Mouse (Mus musculus): ENCODE results near the gene Rbm15.

Rbm15 gene

DNA sequence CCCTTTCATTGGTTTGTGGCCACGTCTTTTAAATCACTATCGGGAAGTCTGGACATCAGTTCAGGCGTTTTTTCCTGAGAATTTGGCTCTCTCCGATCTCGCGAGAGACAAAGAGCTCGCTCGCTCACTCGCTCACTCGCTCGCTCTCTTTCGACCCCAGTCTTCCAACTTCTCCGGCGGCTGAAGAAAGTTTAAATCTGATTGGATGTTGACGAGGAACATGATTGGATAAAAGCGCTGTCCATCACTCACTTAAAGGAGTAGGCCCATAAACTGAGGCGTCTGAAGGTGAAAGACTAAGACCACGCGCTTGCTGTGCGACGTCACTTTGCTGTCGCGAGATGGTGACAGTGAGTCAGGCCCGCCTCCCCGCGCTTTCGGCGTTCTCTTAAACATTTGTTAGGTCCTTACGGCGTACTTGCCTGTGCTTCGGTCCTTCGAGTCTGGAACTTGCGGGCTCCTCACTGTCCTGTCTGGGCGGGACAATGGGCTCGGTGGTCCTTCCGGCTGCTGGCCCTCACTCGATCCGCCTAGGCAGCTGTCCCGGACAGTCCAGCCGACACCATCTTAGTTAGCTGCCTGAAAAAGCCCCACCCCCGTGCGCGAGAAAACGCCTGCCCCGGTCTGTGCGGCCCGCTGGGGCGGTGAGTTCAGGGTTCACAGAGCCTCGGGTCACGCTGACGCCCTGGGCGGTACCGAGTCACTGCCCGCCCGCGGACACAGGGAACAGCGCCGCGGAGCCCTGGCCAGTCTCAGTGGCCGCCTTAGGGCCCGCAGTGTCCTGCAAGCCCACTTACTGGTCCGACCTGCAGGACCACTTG lies at the start of gene Rbm15:
Gene Rbm15, minus strand, starts transcription at position 293 of the 821 bp plus-strand sequence.
- peak; percentile 96 to 97 for DNase-seq

DNA sequence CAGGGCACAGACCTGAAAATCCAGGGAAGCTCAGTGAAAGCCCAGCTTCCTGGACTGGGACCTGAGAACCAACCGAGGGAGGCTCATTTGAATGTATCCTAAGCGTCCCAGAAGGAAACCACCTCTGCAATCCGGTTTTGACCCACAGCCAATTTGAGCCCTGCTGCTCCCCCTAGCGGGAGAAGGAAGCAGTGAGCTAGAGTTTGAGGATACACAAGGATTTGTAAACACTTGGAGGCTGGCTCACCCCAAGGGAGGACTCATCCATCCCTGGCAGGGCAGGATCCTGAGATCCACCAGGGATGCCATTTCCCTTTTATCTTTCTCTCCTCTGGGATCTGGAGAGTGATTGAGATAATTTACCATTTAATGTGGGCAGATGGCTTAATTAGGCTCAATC lies 45.9 kb upstream of the Rbm15 start:
- DNase-seq, result peak; percentile 53 to 78

DNA sequence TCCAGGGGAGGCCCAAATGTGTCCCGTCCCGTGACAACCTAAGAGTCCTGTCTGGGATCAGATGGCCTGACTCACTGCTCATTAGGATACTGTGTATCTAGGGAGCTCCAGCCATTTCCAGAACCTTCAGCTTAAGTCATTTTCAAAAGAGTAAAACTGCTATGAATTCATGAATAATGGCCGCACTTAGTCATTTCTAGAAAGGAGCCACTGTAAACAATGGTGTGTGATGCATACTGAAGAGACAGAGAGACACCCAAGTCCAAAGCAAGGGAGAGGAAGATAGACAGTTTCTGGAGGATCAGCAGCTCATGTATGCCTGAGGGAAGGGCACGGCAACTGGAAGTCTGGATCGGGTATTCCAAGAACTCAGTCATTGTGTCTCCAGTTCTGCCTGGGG lies 45.2 kb upstream of the Rbm15 start:
- no peak for DNase-seq

- no peak for DNase-seq
Observed at GRCm38 (mm10) chr3:107374948-107375664, 41.6 kb upstream of the Rbm15 start.

- no peak for DNase-seq
Observed at GRCm38 (mm10) chr3:107369156-107369555, 35.7 kb upstream of the Rbm15 start.

GRCm38 (mm10) chr3:107367938-107368599 lies 34.6 kb upstream of the Rbm15 start:
- DNase-seq, result no peak

GRCm38 (mm10) chr3:107365341-107365740 lies 31.9 kb upstream of the Rbm15 start:
- no peak for DNase-seq

DNA sequence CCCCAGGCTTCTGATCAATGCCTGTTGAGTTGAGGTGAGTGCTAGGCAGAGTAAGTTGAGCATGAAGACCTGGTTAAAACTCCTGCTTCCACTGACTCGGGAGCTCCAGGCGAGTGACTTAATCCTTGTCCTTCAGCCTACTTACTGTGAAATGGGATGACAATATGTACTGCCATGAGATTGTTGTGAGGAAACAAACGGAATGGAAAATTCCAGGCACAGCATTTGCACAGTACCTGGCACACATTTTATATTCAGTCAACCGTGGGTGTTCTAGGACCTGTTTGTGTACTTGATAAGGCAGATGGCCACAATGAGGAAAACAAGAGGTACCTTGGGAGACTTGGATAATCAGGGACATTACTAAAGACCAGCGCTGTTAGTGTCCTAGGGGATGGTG lies 29.9 kb upstream of the Rbm15 start:
- no peak for DNase-seq

DNA sequence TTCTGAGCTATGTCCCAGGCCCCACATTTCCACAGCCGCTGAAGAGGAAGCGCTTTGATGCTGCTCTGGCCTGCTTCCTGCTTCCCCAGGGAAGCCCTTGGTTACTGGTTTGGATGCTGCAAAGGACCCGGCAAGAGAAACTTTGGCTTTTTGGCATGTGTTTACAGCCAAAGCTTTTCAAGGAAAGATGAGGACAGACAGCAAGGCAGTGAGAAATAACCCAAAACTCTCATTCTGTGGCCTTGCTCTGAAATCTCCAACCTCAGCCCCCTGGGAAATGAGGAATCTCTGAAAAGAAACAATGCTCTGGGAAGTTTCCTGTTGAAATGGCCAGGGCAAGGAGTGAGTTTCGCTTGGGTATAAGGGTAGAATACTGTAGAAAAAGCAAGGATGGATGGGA lies 26.9 kb upstream of the Rbm15 start:
- no peak for DNase-seq

GRCm38 (mm10) chr3:107357700-107358234 lies 24.3 kb upstream of the Rbm15 start:
- no peak for DNase-seq

GRCm38 (mm10) chr3:107356964-107357441 lies 23.5 kb upstream of the Rbm15 start:
- peak; percentile 82 to 84 for DNase-seq

DNA sequence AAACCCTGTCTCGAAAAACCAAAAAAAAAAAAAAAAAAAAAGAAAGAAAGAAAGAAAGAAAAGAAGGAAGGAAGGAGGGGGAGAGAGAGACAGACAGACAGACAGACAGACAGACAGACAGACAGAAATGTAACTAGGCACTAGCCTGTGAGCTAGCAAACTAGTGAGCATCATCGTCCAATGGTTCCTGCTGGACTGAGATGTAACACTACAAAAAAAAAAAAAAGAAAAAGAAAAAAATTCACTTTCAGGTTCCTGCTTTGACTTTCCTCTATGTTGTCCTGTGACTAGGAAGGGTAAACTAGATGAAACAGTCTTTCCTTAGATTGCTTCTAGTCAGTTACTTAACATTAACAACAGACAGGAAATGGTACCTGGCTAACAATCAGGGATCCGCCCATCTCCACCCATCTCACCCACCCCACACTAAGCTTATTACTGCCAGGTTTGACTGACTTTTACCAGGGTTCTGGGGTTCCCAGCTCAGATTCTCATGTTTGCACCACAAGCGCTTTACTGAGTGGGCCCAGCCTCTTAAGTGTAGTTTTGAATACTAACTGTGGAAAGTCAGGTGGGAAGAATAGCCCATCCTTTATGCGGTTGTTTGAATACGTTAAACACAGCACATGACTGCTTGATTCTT lies 22.3 kb upstream of the Rbm15 start:
- DNase-seq, result no peak

GRCm38 (mm10) chr3:107351706-107352105 lies 18.2 kb upstream of the Rbm15 start:
- DNase-seq, result no peak

DNA sequence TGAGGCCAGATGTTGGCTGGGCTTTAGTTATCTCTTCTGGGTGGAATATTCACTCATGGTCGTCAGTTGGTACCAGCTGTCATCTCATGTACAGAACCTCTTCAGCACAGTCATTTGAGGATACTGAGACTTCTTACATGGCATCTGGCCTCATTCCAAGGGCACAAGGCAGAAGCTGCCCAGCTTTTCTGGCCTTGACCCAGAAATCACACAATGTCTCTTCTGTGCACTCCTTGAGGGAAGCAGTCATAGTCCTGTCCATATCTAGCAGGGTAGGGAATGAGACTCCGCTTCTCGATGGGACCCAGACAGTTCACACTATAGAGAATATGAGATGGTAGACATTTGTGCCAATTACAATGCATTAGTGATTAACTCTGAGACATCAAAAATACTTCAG lies 15.5 kb upstream of the Rbm15 start:
- DNase-seq, result no peak

DNA sequence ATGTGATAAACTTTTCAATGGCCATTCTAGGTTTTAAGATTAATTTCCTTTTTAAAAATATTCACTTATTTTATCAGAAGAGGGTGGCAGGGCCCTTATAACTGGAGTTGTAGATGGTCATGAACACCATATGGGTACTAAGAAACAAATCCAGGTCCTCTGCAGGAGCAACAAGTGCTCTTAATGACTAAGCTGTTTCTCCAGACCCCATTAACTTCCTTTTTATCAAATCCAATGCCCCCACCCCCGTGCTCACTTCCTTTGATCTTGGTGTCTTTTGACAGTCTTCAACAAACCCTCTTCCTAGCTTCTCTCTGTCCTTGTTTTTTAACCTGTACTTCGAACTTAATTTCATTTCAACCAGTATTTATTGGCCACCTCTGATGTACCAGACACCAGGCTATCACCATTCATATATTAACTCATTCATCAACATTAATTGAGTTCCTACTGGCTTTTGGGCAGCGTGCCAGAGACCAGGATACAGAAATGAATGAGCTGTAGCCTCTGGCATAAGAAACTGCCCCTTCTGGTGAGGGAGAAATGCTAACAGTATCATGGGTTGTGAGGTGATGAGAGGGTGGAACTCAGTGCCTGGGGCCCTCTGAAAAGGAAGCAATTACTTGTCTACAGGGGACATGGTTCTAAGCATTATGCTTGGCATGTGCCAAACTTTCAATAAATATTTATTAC lies 11.7 kb upstream of the Rbm15 start:
- DNase-seq, result no peak

GRCm38 (mm10) chr3:107343971-107344370 lies 10.5 kb upstream of the Rbm15 start:
- DNase-seq, result no peak

DNA sequence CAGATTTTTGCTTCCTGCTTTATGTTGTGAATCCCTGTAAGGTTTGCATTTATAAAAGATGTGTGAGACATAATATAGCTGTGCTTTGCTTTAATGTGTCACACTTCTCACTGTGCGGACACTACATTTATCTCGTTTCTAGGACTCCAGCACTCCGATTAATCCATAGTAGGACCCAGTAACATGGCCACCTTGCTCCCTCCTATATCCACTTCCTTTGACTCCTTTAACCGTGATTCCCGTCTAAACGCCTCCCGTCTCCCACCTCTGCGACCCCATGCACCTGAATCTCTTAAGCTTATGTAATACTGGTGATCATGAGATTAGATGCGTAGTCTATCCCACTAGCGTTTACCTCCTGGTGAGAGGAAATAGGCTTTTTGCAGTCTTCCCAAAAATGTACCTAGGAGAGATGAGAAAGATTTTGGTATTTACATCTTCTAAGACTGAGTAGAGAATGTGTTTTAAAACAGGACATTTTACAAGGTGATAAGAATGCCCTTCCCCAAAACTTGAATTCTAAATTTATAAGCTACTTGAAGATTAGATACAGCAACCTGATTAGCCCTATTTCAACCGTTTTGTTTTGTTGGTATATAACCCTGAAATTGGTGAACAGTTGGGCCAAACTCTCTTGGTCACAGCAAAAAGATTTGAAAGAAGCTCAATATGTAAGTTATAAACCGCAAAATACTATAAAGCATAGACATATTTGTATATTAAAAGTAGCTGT lies 895 bp upstream of the Rbm15 start:
- no peak for DNase-seq

- peak; percentile 95 to 99 for DNase-seq
Observed at GRCm38 (mm10) chr3:107332960-107333380, 503 bp downstream of the Rbm15 start.

GRCm38 (mm10) chr3:107332127-107332959 lies 1.1 kb downstream of the Rbm15 start:
- DNase-seq, result peak in 1 of 2 experiments; percentile 68

DNA sequence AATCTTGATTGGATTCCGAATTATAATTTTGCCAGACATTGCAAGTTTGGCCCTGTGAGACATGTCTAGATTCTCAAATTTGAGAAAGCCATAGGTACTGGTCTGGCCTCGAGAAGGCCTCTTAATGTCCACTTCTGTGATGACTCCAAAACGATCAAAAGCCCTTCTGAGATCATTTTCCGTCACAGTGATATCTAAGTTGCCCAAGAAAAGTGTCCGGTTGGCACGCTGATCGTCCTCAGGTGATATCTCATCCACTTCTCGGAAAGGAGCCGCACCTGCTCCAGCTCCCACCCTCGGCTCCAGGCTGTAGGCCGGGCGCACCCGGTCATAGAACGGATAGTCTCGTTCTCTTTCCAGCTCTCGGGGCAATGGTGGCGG lies 1.7 kb downstream of the Rbm15 start:
- no peak for DNase-seq

Measured in lung, postnatal 4 days (tissue).